ENCODE assay signal across 8 mouse cellular contexts in genomic region chr4:148557766-148558165, GRCm38 (mm10). TPM values are rescaled to one million over a fixed set of nuclear protein-coding genes. Genes with fewer than 3 reads are reported as not detected.
A peak's percentile ranks its signal among the peaks of the same experiment; 100 is the strongest.
DNase-seq lines count a peak whose midpoint lies in the region; ATAC-seq and TF ChIP-seq lines count a peak whose summit lies in the region.

No protein-coding gene starts in this region.

- intact Hi-C loops in left cerebral cortex, postnatal 36 days (cut with DNase I) = loop anchor here (5.0 kb wide), 1 partner anchor 50 kb away; no protein-coding TSS in a partner anchor

- no peak for TF ChIP-seq CTCF in liver, adult 2 months (IDR thresholded peaks at IDR 0.05; ENCODE audit: low read depth, low read length)
- TF ChIP-seq CTCF in intestine, postnatal 0 days (IDR thresholded peaks at IDR 0.05; ENCODE audit: low read depth) = no peak

- TF ChIP-seq POLR2A in liver, adult 2 months (IDR thresholded peaks at IDR 0.05; ENCODE audit: extremely low read depth, insufficient read depth, low read length) = no peak

- peak; percentile 7; the same call in 1 of the 2 replicates for ATAC-seq in embryonic facial prominence, embryonic 14.5 days (ENCODE audit: low read depth)
- ATAC-seq in intestine, postnatal 0 days = peak; percentile 14; the same call in 1 of the 2 replicates
- peak; percentile 39; the same call in 1 of the 2 replicates for ATAC-seq in neural tube, embryonic 12.5 days (ENCODE audit: low FRiP score, low read depth)

- H3K27ac ChIP-seq in liver, adult 2 months (replicated peaks; ENCODE audit: insufficient read depth, low read depth, low read length) = peak overlapping the region; percentile 17; the same call in 1 of the 2 replicates
- H3K27ac ChIP-seq in embryonic facial prominence, embryonic 14.5 days (replicated peaks; ENCODE audit: low read depth, low read length) = peak overlapping the region; percentile 96
- H3K27ac ChIP-seq in intestine, postnatal 0 days (ENCODE audit: low read depth, low read length) = no peak overlapping the region
- H3K27ac ChIP-seq in neural tube, embryonic 12.5 days = no peak overlapping the region

- H3K4me1 ChIP-seq in liver, adult 2 months (ENCODE audit: control insufficient read depth, insufficient read depth, low read length) = no peaks in the 10 kb centered on the region; the same call in 1 of the 2 replicates
- no peaks in the 10 kb centered on the region for H3K4me1 ChIP-seq in embryonic facial prominence, embryonic 14.5 days (ENCODE audit: control insufficient read depth, insufficient read depth, low read length)
- H3K4me1 ChIP-seq in intestine, postnatal 0 days (replicated peaks; ENCODE audit: control insufficient read depth, insufficient read depth, low read length) = no peaks in the 10 kb centered on the region; the same call in 1 of the 2 replicates
- peaks cover 3% of the 10 kb centered on the region; the same call in 1 of the 2 replicates for H3K4me1 ChIP-seq in neural tube, embryonic 12.5 days

- H3K9ac ChIP-seq in liver, adult 2 months (ENCODE audit: low read depth, low read length) = peak overlapping the region; percentile 61
- peak overlapping the region; percentile 97 for H3K9ac ChIP-seq in embryonic facial prominence, embryonic 14.5 days (ENCODE audit: low read depth, low read length)
- H3K9ac ChIP-seq in intestine, postnatal 0 days (ENCODE audit: low read depth, low read length) = peak overlapping the region; percentile 93
- peak overlapping the region; percentile 91 for H3K9ac ChIP-seq in neural tube, embryonic 12.5 days

- H3K4me3 ChIP-seq in liver, adult 2 months (ENCODE audit: insufficient read depth, low read depth, low read length) = peak overlapping the region; percentile 98
- H3K4me3 ChIP-seq in embryonic facial prominence, embryonic 14.5 days (ENCODE audit: low read depth, low read length) = peak overlapping the region; percentile 91
- peak overlapping the region; percentile 81 for H3K4me3 ChIP-seq in intestine, postnatal 0 days (ENCODE audit: low read depth, low read length)
- H3K4me3 ChIP-seq in neural tube, embryonic 12.5 days = peak overlapping the region; percentile 76

- peak overlapping the region; percentile 77 for H3K4me2 ChIP-seq in embryonic facial prominence, embryonic 14.5 days (ENCODE audit: low read depth, low read length)
- peak overlapping the region; percentile 81 for H3K4me2 ChIP-seq in intestine, postnatal 0 days (replicated peaks; ENCODE audit: low read depth)
- H3K4me2 ChIP-seq in neural tube, embryonic 12.5 days (replicated peaks) = peak overlapping the region; percentile 68

- DNase-seq in liver, adult 2 months (ENCODE audit: extremely low read depth, low read depth, low spot score) = no peak
- DNase-seq in liver = no peak
- no peak for DNase-seq in embryonic facial prominence, embryonic 14.5 days (ENCODE audit: low spot score)
- DNase-seq in layer of hippocampus, postnatal 14 days (ENCODE audit: low spot score in 2 of 2) = no peak
- no peak for DNase-seq in spleen, postnatal 10 days (ENCODE audit: low spot score in 2 of 2)
- DNase-seq in left cerebral cortex, postnatal 36 days (ENCODE audit: low spot score in 2 of 2) = no peak

- H3K79me2 ChIP-seq in liver, adult 2 months (ENCODE audit: control insufficient read depth, insufficient read depth, low read length) = peaks cover 5% of the 10 kb centered on the region; the same call in 1 of the 2 replicates

- peaks cover 27% of the 10 kb centered on the region; the same call in 1 of the 2 replicates for H3K36me3 ChIP-seq in liver, adult 2 months (ENCODE audit: control insufficient read depth, insufficient read depth, low read length)
- H3K36me3 ChIP-seq in embryonic facial prominence, embryonic 14.5 days (ENCODE audit: control insufficient read depth, insufficient read depth, low read length) = peaks cover 69% of the 10 kb centered on the region
- peaks cover 40% of the 10 kb centered on the region for H3K36me3 ChIP-seq in intestine, postnatal 0 days (ENCODE audit: control insufficient read depth, insufficient read depth)
- H3K36me3 ChIP-seq in neural tube, embryonic 12.5 days = peaks cover 69% of the 10 kb centered on the region

- no peaks in the 10 kb centered on the region for H3K27me3 ChIP-seq in liver, adult 2 months (ENCODE audit: control insufficient read depth, insufficient read depth, low read length)
- no peaks in the 10 kb centered on the region for H3K27me3 ChIP-seq in embryonic facial prominence, embryonic 14.5 days (replicated peaks; ENCODE audit: control insufficient read depth, insufficient read depth, low read length)
- H3K27me3 ChIP-seq in intestine, postnatal 0 days (replicated peaks; ENCODE audit: control insufficient read depth, insufficient read depth, low read length) = no peaks in the 10 kb centered on the region
- no peaks in the 10 kb centered on the region for H3K27me3 ChIP-seq in neural tube, embryonic 12.5 days (replicated peaks)

- WGBS in liver, adult 2 months = 30% methylated on average over 6 of the region's 6 CpGs
- WGBS in embryonic facial prominence, embryonic 14.5 days = 28% methylated on average over 6 of the region's 6 CpGs
- WGBS in intestine, postnatal 0 days = 25% methylated on average over 6 of the region's 6 CpGs
- WGBS in neural tube, embryonic 12.5 days = 34% methylated on average over 6 of the region's 6 CpGs

- H3K9me3 ChIP-seq in embryonic facial prominence, embryonic 14.5 days (ENCODE audit: control insufficient read depth, low read length) = no peaks in the 10 kb centered on the region
- no peaks in the 10 kb centered on the region for H3K9me3 ChIP-seq in intestine, postnatal 0 days (ENCODE audit: control insufficient read depth)
- H3K9me3 ChIP-seq in neural tube, embryonic 12.5 days = no peaks in the 10 kb centered on the region

RNA-seq across cellular contexts. Expression of gene Exosc10, which starts 0.5 kb away (rescaled TPM):
- total RNA-seq in liver, adult 2 months (2014; rRNA removed) = 12.7 and 16.0 TPM in 2 replicates
- polyA plus RNA-seq in liver, adult 2 months (2012; rRNA removed) = 9.1 and 9.8 TPM in 2 replicates
- polyA plus RNA-seq in embryonic facial prominence, embryonic 14.5 days (2014; fragmentation: Nextera tagmentation; extraction: Ambion mirVana) = 80.9 and 90.7 TPM in 2 replicates
- polyA plus RNA-seq in intestine, postnatal 0 days (2015; fragmentation: Nextera tagmentation; extraction: Ambion mirVana) = 21.1 and 22.4 TPM in 2 replicates
- polyA plus RNA-seq in neural tube, embryonic 12.5 days (2016; fragmentation: Nextera tagmentation; extraction: Ambion mirVana) = 88.3 and 95.6 TPM in 2 replicates
- 10 to 100 TPM; 48.9 to 52.4 TPM for total RNA-seq in layer of hippocampus, postnatal 14 days (2021)
- total RNA-seq in left cerebral cortex, postnatal 36 days (2021) = 10 to 100 TPM; 43.0 to 53.4 TPM

RNA-seq across cellular contexts. Expression of gene Srm, which starts 33.5 kb away (rescaled TPM):
- total RNA-seq in liver, adult 2 months (2014; rRNA removed) = 11.1 and 14.7 TPM in 2 replicates
- 33.1 and 39.5 TPM in 2 replicates for polyA plus RNA-seq in liver, adult 2 months (2012; rRNA removed)
- polyA plus RNA-seq in embryonic facial prominence, embryonic 14.5 days (2014; fragmentation: Nextera tagmentation; extraction: Ambion mirVana) = 273 and 291 TPM in 2 replicates
- 49.3 and 50.5 TPM in 2 replicates for polyA plus RNA-seq in intestine, postnatal 0 days (2015; fragmentation: Nextera tagmentation; extraction: Ambion mirVana)
- polyA plus RNA-seq in neural tube, embryonic 12.5 days (2016; fragmentation: Nextera tagmentation; extraction: Ambion mirVana) = 167 and 170 TPM in 2 replicates
- total RNA-seq in layer of hippocampus, postnatal 14 days (2021) = 10 to 100 TPM; 69.0 to 73.3 TPM
- 10 to 100 TPM; 73.4 to 79.1 TPM for total RNA-seq in left cerebral cortex, postnatal 36 days (2021)

RNA-seq across cellular contexts. Expression of gene Masp2, which starts 44.6 kb away (rescaled TPM):
- total RNA-seq in liver, adult 2 months (2014; rRNA removed) = 191 and 270 TPM in 2 replicates
- polyA plus RNA-seq in liver, adult 2 months (2012; rRNA removed) = 712 and 829 TPM in 2 replicates
- 0.25 and 0.29 TPM in 2 replicates for polyA plus RNA-seq in embryonic facial prominence, embryonic 14.5 days (2014; fragmentation: Nextera tagmentation; extraction: Ambion mirVana)
- polyA plus RNA-seq in intestine, postnatal 0 days (2015; fragmentation: Nextera tagmentation; extraction: Ambion mirVana) = not detected in 2 replicates
- polyA plus RNA-seq in neural tube, embryonic 12.5 days (2016; fragmentation: Nextera tagmentation; extraction: Ambion mirVana) = 0.27 and 0.38 TPM in 2 replicates
- total RNA-seq in layer of hippocampus, postnatal 14 days (2021) = 1 to 10 TPM; 1.0 to 1.8 TPM
- 1 to 10 TPM; 1.5 to 5.5 TPM for total RNA-seq in left cerebral cortex, postnatal 36 days (2021)

RNA-seq across cellular contexts. Expression of gene Angptl7, which starts 57.5 kb away (rescaled TPM):
- total RNA-seq in liver, adult 2 months (2014; rRNA removed) = 0.37 and 0.40 TPM in 2 replicates
- polyA plus RNA-seq in liver, adult 2 months (2012; rRNA removed) = 0.24 and 0.51 TPM in 2 replicates
- polyA plus RNA-seq in embryonic facial prominence, embryonic 14.5 days (2014; fragmentation: Nextera tagmentation; extraction: Ambion mirVana) = 3.8 and 4.8 TPM in 2 replicates
- 0.44 and 0.59 TPM in 2 replicates for polyA plus RNA-seq in intestine, postnatal 0 days (2015; fragmentation: Nextera tagmentation; extraction: Ambion mirVana)
- polyA plus RNA-seq in neural tube, embryonic 12.5 days (2016; fragmentation: Nextera tagmentation; extraction: Ambion mirVana) = 0.29 and 0.37 TPM in 2 replicates
- total RNA-seq in layer of hippocampus, postnatal 14 days (2021) = under 1 TPM; 0.29 to 0.30 TPM
- under 1 TPM; 0.57 to 0.59 TPM for total RNA-seq in left cerebral cortex, postnatal 36 days (2021)

Comparison
In these comparisons a context has a peak if more than half of its experiments do, and no peak if none do; other contexts are left out.
1. H3K27ac ChIP-seq: peak in liver, adult 2 months (single experiment) and embryonic facial prominence, embryonic 14.5 days (single experiment); none in intestine, postnatal 0 days (single experiment) and neural tube, embryonic 12.5 days (single experiment).
2. RNA of gene Masp2, which starts 44.6 kb away (polyA plus RNA-seq): 712 to 829 TPM in liver, adult 2 months; 0.27 to 0.38 TPM in neural tube, embryonic 12.5 days, 0.25 to 0.29 TPM in embryonic facial prominence, embryonic 14.5 days and not detected in intestine, postnatal 0 days; every median in the first group is over 100 times any median in the second.
3. Peak in every context shown above with its lines, with median percentiles within 50 percentile points of each other: H3K4me3 ChIP-seq, H3K9ac ChIP-seq, ATAC-seq and H3K4me2 ChIP-seq.